Mouse (Mus musculus) spleen, adult 2 months (tissue): Measurements from ENCODE around the gene Grasp. TPM values are rescaled to one million over a fixed set of nuclear protein-coding genes. Genes with fewer than 3 reads are reported as not detected.

Experiments
- DNase-seq, 2 experiments: peaks; one replicate each; pipeline versions ENCODE4 v3.0.0 to v3.0.0-alpha.2; 2012 to 2021; ENCODE audit warnings: low spot score in 2 of 2, low read depth in 1 of 2
- H3K27ac ChIP-seq: fragments of 200-500 bp; 2 replicates; pipeline ENCODE4 v1.5.1; 2012; ENCODE audit warnings: low read length, inconsistent platforms; ENCODE audit not compliant: insufficient read depth
- H3K27me3 ChIP-seq: fragments of 200-500 bp; 2 replicates; pipeline ENCODE4 v1.6.1; 2012; ENCODE audit warnings: mild to moderate bottlenecking, moderate library complexity, low read length, inconsistent platforms; ENCODE audit not compliant: control insufficient read depth, insufficient read depth
- H3K36me3 ChIP-seq: fragments of 200-500 bp; 2 replicates; pipeline ENCODE4 v1.6.1; 2012; ENCODE audit warnings: mild to moderate bottlenecking, low read length, inconsistent platforms; ENCODE audit not compliant: control insufficient read depth, insufficient read depth
- H3K4me1 ChIP-seq: fragments of 200-500 bp; 2 replicates; pipeline ENCODE4 v1.6.1; 2011; ENCODE audit warnings: inconsistent platforms; ENCODE audit not compliant: control insufficient read depth, insufficient read depth, insufficient read length
- H3K4me3 ChIP-seq: fragments of 200-500 bp; 2 replicates; pipeline ENCODE4 v1.5.1; 2011; ENCODE audit warnings: mild to moderate bottlenecking, inconsistent platforms; ENCODE audit not compliant: insufficient read depth, insufficient read length; ENCODE audit errors: extremely low read depth
- CTCF ChIP-seq: fragments of 200-500 bp; IDR thresholded peaks from 2 replicates; pipeline ENCODE4 v1.5.1; 2011; ENCODE audit warnings: mild to moderate bottlenecking, inconsistent platforms; ENCODE audit not compliant: insufficient read depth, insufficient read length, insufficient replicate concordance; ENCODE audit errors: extremely low read depth
- POLR2A ChIP-seq: fragments of 200-500 bp; IDR thresholded peaks from 2 replicates; pipeline ENCODE4 v1.6.1; 2011; ENCODE audit warnings: low read depth, low read length, inconsistent platforms
- WGBS: fragments of 180-500 bp; shearing (Covaris S2); methylation state at CpG from one replicate; pipeline ENCODE4 v1.1.7; 2018; 5-methylcytosine and 5-hydroxymethylcytosine counted together
- polyA plus RNA-seq: library from polyadenylated mRNA; depleted of rRNA; stranded (reverse); fragments of >200 nt; gene quantifications from 2 replicates; pipeline ENCODE4 v1.2.3, GENCODE M21; 2012

Grasp gene
- polyA plus RNA-seq, 1 experiment, result 5.6 TPM

- Histone ChIP-seq H3K4me3 (peak within 1 kb of the TSS; percentile 59), H3K4me1 (peaks cover 45% of the 10 kb centered on the region; the same call in 1 of the 2 replicates), H3K27ac (peak within 1 kb of the TSS; percentile 79), H3K27me3 (no peaks in the 10 kb centered on the region), H3K36me3 (no peaks in the 10 kb centered on the region)
- TF ChIP-seq POLR2A (no peak), CTCF (no peak)
- peak in 1 of 2 experiments; percentile 68 for DNase-seq
- 5% methylated on average over 81 of the region's 82 CpGs for WGBS
Measured at GRCm38 (mm10) chr15:101253886-101254795, 30.2 kb downstream of the Grasp start, which contains the start of gene Nr4a1. TSS of gene Nr4a1 (plus strand) at chr15:101254269.

- Histone ChIP-seq H3K4me3 (no peak overlapping the region), H3K4me1 (peaks cover 39% of the 10 kb centered on the region; the same call in 1 of the 2 replicates), H3K27me3 (no peaks in the 10 kb centered on the region), H3K27ac (peak overlapping the region; percentile 66), H3K36me3 (no peaks in the 10 kb centered on the region; the same call in 1 of the 2 replicates)
- WGBS, result 30% methylated on average over 7 of the region's 7 CpGs
- DNase-seq, result no peak
- TF ChIP-seq POLR2A, result no peak
- TF ChIP-seq CTCF, result no peak
Measured at GRCm38 (mm10) chr15:101255842-101256462, 32.0 kb downstream of the Grasp start.

DNA sequence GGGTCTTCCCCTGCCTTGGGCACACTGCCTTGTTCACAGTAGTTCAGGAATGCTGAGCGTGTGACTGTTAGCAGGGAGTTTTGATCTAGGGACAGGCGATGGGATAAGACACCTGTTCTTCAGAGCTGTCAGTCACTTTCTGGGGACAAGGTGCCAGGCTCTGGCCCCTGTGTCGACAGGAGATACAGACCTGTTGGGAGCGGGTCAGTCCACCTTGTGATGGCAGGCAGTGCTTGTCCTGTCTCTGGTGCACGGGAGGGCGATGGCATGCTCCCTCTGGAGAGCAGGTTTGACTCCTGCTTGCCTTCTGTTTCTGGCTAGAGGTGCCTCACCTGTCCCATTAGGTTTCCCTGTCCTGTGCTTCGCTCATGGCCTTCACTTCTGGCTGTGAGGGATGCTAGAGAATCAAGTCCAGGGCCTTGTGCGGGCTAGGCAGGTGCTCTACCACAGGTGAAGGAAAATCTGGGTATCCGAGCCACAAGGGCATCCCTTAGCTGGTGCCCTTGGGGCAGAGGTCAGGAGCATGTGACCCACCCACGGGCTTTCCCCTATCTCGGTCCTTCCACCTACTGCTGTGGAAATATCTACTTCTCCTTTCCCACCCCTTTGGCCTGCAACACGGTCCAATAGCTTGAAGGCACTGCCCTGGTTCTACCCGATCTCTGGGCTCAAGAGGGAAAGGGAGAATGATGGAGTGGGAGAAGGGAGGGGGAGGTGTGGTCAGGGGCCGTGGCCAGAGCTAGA lies 32.6 kb downstream of the Grasp start:
- Histone ChIP-seq H3K4me1 (peaks cover 39% of the 10 kb centered on the region; the same call in 1 of the 2 replicates), H3K27ac (peak overlapping the region; percentile 66), H3K4me3 (no peak overlapping the region), H3K27me3 (no peaks in the 10 kb centered on the region), H3K36me3 (no peaks in the 10 kb centered on the region; the same call in 1 of the 2 replicates)
- TF ChIP-seq CTCF (no peak), POLR2A (no peak)
- 62% methylated on average over 14 of the region's 14 CpGs for WGBS
- peak; percentile 54 to 63 for DNase-seq

GRCm38 (mm10) chr15:101258420-101258819 lies 34.4 kb downstream of the Grasp start:
- 10% methylated on average over 11 of the region's 11 CpGs for WGBS
- peaks cover 48% of the 10 kb centered on the region; the same call in 1 of the 2 replicates for H3K4me1 ChIP-seq

GRCm38 (mm10) chr15:101259922-101260321 lies 35.9 kb downstream of the Grasp start:
- WGBS, result 98% methylated on average over 3 of the region's 3 CpGs
- H3K27ac ChIP-seq, result no peak overlapping the region; the same call in 1 of the 2 replicates
- TF ChIP-seq POLR2A (no peak), CTCF (no peak)
- peaks cover 45% of the 10 kb centered on the region; the same call in 1 of the 2 replicates for H3K4me1 ChIP-seq
- DNase-seq, result no peak
- no peak overlapping the region for H3K4me3 ChIP-seq
- no peaks in the 10 kb centered on the region; the same call in 1 of the 2 replicates for H3K36me3 ChIP-seq
- H3K27me3 ChIP-seq, result no peaks in the 10 kb centered on the region

More at GRCm38 (mm10) chr15:101258420-101258819, 34.4 kb downstream of the Grasp start:
- Histone ChIP-seq H3K36me3 (no peaks in the 10 kb centered on the region; the same call in 1 of the 2 replicates), H3K27ac (peak overlapping the region; percentile 64), H3K27me3 (no peaks in the 10 kb centered on the region), H3K4me3 (no peak overlapping the region)
- peak; percentile 58 to 69 for DNase-seq
- no peak for TF ChIP-seq CTCF
- no peak for TF ChIP-seq POLR2A

- Histone ChIP-seq H3K4me1 (peaks cover 44% of the 10 kb centered on the region; the same call in 1 of the 2 replicates), H3K36me3 (no peaks in the 10 kb centered on the region; the same call in 1 of the 2 replicates), H3K4me3 (no peak overlapping the region), H3K27ac (no peak overlapping the region; the same call in 1 of the 2 replicates), H3K27me3 (no peaks in the 10 kb centered on the region)
- WGBS, result 82% methylated on average over 10 of the region's 10 CpGs
- TF ChIP-seq CTCF, result no peak
- TF ChIP-seq POLR2A, result no peak
- no peak for DNase-seq
Measured at GRCm38 (mm10) chr15:101260387-101260786, 36.4 kb downstream of the Grasp start.
